Mouse (Mus musculus): Measurements from ENCODE around the gene Dnaaf5. TPM values are rescaled to one million over a fixed set of nuclear protein-coding genes. Genes with fewer than 3 reads are reported as not detected.

Gene Dnaaf5
- 9.7 and 11.9 TPM in 2 replicates for total RNA-seq (2017)

DNA sequence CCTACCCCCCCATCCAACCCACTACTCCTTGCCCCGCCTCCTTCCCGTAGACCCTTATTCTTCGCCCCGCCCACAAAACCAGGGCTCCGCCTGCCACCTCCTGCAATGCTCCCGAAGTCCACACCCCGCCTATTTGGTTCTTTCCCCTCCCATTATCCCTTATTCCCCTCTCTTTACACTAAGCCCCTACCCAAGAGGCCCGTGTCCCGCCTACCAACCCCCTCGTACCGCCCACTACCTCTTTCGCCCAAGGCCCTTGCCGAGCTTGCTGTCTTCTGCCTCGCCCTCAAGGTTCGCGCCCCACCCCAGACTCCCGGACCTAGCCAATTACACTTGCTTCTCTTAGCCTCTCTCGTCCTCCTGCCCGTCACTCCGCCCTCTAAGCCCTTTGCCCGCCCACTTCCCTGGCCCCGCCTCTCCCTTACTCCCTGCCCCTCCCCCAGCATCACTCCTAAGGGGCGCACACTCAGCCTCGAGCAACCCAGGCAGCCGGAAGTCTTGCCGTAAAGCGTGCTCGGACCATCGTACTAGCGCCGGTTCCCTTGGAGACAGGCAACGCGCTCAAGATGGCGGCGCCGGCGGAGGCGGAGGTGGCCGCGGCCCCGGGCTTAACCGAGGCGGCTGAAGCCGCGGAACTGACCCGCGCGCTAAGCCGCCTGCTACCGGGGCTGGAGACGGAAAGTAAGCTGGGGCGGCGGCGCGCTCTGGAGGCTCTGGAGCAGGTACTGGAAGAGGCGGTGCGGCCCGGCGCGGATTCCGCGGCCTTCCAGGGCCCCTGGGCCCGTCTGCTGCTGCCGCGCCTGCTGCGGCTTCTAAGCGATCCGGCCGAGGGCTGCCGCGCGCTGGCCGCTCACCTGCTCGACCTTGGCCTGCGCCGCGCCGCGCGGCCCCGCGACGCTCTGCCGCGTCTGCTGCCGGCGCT, at the start of gene Dnaaf5, which contains the start of gene Prkar1b:
Gene Dnaaf5, plus strand, starts transcription at position 543 of the 922 bp plus-strand sequence.
Gene Prkar1b, minus strand, starts transcription at position 321 of the 922 bp plus-strand sequence.
- peak; percentile 94 for ATAC-seq (replicated peaks; ENCODE audit: low read depth, poor library complexity, severe bottlenecking)

DNA sequence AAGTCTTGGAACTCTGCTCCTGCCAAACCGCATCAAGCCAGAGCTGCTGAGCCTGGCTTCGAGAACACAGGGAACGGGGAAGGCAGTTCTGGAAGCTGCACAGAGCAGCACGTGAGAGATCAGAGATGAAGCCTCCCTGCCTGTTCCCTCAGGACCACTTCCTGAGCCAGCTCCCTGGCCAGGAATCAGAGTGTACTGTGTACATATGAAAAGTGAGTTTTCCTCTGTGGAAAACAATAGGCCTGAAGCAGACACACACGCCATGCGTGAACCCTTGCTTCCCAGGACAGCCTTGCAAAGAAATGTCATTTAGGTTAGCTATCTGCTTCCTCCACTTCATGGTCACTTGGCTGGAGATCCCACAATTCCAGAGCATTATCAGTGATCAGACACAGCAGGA, 48.2 kb upstream of the Dnaaf5 start:
- no peak for ATAC-seq (replicated peaks; ENCODE audit: low read depth, poor library complexity, severe bottlenecking)

DNA sequence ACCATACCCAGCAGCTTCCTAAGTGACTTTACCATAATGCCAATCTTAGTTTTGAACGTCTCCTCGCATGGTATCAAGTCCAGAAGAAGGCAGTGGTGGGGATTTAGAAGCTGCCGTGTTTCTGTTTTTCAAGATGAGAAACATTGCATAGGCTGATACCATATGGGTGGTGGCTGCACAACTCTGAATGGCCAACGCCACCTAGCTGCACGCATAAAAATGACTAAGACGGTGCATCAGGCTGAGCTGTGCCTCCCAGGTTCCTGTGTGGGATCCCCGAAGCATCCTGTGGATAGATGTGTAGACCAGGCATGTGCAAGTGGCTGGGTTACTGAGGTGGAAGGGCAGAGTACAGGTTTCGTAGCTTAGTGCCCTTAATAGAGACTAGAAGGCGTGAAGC, 42.2 kb upstream of the Dnaaf5 start:
- ATAC-seq (replicated peaks; ENCODE audit: low read depth, poor library complexity, severe bottlenecking), result peak; percentile 81

DNA sequence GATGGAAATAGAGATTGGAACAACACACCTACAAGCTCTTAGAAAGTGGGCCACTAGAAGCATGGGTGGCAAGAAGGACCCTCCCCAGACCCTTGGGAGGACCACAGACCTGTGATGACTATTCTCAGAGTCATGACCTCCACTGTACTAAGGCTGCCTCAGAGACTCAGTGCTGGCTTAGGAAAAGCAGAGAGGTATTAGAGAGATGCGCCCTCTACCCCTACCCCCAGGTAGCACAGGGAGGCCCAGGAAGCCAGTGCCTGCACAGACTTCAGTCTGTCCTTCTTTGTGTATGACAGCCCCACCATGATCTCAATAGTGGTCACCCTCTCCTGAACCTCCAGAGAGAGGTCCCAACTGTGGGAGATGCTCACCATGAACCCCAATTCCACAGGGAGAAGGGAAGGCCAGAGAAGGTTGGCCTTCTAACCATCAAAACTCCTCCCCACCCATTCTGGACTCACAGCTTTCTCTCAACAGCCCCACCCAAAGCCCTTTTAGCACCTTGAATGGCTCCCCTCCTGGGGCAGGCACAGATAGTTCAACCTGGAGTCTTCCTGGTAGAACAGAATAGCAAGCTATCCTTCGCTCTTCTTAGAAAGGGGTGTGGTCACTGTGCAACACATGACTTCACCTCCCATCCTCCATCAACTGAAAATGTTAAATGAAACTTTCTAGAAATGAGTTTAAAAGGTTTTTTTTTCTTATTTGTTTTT, 39.7 kb upstream of the Dnaaf5 start:
- no peak for ATAC-seq (replicated peaks; ENCODE audit: low read depth, poor library complexity, severe bottlenecking)

DNA sequence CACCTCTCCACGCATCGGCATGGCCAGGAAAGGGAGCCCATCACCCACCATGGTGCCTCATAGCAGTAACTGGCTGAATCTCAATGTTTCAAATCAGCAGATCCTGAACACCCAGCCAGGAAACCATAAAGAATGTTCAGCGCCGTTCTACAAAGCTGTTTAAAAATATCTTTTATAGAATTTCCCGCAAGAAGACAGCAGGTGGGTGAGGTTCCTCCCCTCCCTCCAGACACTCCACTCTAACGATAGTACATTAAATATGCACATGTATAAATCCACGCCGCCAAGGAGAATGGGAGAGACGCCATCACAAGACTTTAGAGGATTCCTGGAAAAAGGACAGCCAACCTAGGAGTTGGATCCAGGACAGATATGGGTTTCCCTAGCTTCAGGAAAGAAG, 38.0 kb upstream of the Dnaaf5 start:
- no peak for ATAC-seq (replicated peaks; ENCODE audit: low read depth, poor library complexity, severe bottlenecking)

DNA sequence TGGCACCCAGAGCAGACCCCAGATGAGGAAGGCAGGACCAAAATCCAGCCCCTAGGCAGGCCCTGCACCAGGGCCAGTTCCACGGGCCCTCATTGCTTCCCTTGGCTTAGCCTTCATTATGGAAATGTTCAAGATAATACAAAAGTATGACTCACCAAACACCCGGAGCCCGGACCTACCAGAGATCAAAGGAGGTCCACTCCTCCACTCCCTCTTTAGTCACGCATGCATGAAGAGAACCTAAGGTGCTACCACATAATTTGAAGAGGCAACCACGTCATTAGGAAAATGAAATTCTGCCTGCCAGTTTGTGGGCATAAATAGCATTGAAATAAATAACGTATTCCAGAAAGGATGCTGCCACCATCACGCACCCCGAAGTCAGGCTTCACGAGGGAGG, 37.6 kb upstream of the Dnaaf5 start:
- ATAC-seq (replicated peaks; ENCODE audit: low read depth, poor library complexity, severe bottlenecking), result no peak

DNA sequence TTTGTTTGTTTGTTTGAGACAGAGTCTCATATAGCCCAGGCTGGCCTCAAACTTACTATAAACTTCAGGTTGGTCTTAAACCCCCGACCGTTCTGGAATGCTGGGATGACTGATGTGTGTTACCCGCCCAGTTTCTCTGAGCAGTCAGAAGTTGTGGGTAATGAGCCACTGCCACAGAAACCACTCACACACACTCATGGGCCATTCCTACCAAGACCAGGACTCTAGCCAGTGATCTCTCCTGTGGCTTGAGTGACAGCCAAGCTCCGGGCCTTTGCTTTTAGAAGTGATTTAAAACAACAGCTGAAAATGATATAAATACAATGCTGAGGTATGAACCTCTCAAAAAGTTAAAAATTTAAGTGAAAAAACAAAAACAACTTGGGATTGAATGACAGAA, 35.1 kb upstream of the Dnaaf5 start:
- no peak for ATAC-seq (replicated peaks; ENCODE audit: low read depth, poor library complexity, severe bottlenecking)

DNA sequence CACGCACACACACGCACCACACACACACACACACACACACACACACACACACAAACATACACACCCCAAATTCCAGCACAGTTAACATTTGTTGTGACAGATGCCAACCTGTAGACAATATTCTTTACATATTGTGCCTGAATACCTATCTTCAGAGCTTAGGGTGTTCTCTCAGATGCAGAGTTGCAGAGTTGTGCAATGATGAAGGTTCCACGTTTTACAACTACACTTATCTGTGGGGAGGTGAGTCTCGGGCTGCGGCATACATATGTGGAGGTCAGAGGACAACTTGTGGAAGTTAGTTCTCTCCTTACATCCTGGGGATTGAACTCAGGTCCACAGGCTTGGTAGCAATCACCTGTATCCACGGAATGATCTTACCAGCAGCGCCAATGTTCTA, 34.5 kb upstream of the Dnaaf5 start:
- no peak for ATAC-seq (replicated peaks; ENCODE audit: low read depth, poor library complexity, severe bottlenecking)

DNA sequence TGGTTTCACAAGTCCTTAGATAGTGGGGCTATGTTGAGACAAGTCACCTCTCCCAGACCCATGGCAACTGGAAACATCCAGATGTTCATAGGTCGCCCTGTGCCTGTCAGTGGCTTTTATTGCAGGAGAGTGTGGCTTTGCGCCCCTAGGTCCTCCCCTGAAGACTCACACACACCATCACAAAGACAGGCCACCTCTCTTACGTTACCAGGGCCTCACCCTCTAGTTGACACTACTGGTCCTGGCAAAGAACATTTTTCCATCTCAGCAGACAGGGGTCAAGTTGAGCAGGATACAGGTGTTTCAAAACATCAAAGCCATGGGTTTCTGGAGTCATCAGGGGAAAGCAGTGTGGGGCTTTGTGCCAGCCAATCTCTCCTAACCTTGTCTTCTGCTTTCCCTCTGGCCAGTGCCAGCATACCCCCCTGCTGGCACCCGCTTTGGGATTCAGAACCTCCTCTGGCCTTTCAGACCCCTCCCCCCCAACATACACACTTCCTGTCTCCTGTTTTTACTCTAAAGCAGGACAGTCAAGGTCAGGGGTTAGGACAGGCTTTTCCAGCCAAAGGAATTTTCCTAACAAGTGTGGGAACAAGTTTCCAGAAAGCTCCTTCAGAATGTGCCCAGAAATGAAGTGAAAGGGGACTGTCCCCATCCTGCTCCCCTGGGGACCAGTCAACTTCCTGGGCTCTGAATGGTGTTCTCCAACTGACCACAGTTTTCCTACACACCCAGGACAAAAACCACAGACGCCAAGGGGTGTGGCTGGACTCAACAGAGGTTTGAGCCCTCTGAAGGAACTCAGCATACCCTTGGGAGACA, 31.7 kb upstream of the Dnaaf5 start:
- no peak for ATAC-seq (replicated peaks; ENCODE audit: low read depth, poor library complexity, severe bottlenecking)

DNA sequence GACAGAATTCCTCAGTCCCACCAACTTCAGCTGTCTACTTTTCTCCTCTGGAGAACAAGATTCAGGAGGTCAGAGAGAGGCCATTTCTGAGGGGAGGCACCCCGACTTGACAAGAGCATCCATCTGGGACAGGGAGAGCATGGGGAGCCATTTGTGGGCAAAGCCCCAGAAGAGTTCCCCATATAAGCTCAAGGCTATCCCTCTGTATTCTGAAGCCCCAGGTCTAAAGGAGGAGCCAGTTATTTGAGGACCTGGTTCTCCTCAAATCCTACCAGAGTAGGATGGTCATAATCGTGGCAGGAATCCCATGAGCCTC, 31.1 kb upstream of the Dnaaf5 start:
- ATAC-seq (replicated peaks; ENCODE audit: low read depth, poor library complexity, severe bottlenecking), result no peak

DNA sequence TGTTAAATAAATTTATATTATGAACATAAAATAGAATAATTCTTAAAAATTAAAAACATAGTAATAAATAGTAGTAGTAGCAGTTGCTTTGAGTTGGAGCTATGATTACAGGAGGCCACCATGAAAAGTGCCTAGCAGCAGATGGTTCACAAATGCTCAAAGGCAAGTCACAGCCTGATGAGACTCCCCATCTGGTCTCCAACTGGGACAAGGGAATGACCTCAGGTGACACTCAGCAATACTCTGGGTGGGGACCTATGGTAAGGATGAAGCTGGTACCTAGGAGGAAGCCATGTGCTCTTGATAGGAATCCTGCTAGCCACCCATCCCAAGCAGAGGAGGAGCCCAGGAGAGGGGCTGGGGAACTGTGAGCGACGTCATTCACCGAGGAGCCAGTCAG, 24.3 kb upstream of the Dnaaf5 start:
- ATAC-seq (replicated peaks; ENCODE audit: low read depth, poor library complexity, severe bottlenecking), result no peak

DNA sequence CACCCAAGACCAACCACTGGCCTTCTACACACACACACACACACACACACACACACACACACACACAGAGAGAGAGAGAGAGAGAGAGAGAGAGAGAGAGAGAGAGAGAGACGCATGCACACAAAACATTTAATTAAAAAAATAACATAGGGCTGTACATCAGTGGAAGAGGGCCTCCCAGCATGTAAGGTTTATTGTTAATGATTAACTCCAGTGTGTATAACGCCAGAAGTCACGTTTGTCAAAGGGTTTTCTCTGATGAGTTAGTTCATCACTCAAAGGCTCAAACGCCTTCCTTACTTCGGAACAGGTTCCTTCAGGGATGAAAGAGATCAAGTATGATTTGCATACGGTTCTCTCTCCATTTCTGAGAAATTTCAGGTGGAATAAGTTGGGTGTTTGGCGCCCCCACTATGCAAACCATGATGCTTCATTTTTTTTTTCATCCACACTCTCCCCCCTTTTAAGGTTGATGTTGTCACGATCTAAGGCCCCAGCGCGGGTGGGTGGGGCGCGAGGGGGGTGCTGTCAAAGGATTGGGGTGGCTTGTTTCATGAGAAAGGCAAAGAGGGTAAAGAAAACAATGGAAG, 21.5 kb upstream of the Dnaaf5 start:
- no peak for ATAC-seq (replicated peaks; ENCODE audit: low read depth, poor library complexity, severe bottlenecking)

DNA sequence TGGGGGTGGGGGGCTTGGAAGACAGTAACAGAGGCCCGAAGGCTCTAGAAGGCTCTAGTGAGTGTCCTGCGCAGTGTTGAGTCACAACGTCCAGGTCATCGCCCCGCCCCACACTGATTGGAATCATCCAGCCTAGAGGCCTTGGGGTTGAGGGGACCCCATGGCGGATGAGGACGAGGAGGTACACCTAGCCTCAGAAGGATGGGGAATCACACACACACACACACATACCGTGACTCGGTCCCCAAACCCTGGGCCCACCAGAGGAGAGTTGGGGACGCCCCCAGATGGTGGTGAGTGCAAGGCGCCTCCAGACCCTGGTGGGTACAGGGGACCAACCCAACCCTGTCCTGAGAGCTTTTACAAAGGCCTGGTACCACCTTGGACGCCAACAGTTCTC, 20.9 kb upstream of the Dnaaf5 start:
- no peak for ATAC-seq (replicated peaks; ENCODE audit: low read depth, poor library complexity, severe bottlenecking)

DNA sequence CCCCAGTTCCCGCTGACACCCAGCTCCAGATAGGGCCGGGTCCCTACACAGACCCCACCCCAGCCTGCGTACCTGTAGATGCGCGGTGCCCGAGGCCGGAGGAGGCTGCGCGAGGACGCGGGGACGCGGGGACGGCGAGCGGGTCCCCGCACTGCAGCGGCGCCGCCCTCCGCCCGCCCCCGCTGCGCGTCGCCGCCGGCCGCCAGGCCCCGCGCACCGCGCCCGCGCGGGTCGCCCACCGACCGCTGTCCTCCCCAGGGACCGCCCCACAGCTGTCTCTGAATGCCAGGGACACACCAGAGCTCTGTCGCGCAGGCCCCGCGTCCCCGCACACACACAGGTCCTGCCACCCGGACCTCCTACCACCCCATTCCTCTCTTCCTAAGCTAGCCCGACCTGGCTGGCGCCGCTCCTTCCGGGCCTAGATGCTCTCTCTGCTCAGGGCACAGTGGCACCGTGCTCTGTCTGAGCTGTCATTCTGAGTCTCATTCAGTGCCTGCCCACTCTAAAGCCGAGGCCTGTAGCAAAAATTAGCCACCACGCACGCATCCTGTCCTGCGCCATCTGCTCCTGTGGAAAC, 20.4 kb upstream of the Dnaaf5 start:
- peak; percentile 36; the same call in 1 of the 2 replicates for ATAC-seq (replicated peaks; ENCODE audit: low read depth, poor library complexity, severe bottlenecking)

DNA sequence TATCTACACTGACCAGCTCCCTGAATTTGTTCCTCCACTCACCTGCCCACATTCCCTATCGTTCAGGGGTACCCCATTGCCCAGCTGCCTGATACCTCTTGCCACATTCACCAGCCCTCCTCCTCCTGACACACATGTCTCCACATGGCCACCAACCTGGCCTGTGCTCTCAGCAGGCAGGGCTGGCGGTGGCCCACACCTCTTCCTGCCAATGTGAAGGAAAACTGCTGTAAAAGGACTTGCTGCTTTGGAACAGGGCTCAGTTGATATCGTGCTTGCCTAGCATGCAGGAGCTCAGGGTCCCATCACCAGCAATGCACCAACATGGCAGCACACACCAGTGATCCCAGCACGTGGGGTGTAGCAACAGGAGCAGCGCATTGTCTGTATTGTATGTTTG, 19.7 kb upstream of the Dnaaf5 start:
- ATAC-seq (replicated peaks; ENCODE audit: low read depth, poor library complexity, severe bottlenecking), result no peak

DNA sequence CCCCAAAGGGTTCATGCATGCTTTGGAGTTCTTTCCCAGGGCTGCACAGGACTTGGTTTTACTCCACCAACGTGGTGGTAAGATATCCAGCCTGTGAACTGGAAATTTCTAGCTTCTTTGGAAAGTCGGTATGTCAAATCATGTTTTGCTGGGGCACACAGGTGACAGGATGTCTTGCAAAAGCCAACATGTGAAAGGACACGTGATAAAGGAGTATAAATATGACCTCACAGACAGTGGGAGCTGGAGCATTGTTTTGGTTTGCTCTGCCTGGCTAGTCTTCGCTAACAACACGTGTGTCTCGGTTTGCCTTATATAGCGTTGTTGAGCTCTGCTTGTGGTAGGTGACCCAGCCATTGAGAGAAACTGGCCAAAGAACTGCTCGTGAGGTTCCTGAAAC, 15.5 kb upstream of the Dnaaf5 start:
- no peak for ATAC-seq (replicated peaks; ENCODE audit: low read depth, poor library complexity, severe bottlenecking)

DNA sequence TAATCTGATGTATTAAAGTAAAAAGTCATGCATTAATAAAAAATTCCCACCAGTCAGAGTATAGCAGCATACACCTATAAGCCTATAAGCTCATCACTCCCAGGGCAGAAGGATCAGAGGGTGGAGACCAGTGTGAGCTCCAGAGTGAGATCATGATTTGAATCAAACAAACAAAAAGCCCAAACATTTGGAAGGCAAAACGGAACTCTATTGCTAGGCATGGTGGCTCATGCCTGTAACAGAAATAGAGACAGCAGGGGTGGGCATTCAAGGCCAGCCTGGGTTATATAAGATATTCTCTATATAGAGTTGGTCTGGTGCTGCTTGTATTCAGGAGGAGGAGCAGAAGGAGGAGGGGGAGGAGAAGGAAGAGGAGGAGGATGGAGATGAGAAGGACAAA, 13.7 kb upstream of the Dnaaf5 start:
- ATAC-seq (replicated peaks; ENCODE audit: low read depth, poor library complexity, severe bottlenecking), result no peak

DNA sequence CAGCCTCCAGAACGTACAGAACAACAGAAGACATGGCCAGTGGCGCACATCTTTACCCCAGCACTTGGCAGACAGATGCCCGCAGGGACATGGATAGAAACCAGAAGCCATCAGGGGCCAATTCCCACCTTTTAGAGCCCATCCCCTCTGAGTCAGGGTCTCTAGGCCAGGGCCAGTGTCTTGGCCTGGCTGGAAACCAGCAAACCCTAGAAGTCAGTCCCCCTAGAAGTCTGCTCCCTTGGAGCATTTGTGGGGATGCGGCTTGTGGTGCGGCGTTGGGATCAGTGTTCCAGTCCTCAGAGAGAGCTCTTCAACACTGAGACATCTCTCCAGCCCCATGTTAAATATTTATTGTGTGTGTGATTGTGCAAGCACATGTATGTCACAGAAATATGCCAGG, 12.8 kb upstream of the Dnaaf5 start:
- no peak for ATAC-seq (replicated peaks; ENCODE audit: low read depth, poor library complexity, severe bottlenecking)

DNA sequence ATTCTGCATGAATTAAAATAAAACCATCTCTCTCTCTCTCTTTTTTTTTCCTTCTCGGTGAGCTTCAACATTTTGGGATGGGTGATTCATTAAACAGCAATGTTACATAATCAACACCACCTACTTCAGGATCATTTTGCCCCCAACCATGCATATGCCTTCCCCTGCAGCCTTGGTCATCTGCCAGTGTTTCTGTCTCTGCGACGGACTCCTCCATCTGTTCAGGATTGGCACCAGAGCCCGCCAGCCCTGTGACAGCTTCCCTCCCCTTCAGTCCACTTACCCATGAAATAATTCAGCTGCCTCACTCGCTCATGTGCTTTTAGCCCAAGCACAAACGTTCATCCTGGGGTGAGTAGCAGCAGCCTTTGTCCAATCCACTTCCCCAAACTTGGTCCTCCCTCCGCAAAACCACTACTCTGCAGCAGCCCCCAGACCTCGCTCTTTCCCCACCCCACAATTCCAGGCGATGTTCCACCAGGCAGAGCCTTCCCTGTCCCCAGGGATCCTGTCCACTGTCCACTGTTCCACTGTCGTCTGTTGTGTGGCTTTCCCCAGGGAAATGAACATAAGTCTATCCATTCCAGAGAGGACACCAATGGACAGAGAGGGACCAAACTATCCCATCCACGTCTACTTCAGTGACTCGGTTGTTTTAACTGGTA, 11.6 kb upstream of the Dnaaf5 start:
- no peak for ATAC-seq (replicated peaks; ENCODE audit: low read depth, poor library complexity, severe bottlenecking)
